Mouse (Mus musculus) bone marrow macrophage, adult 2 months (primary cell): Measurements from ENCODE around the gene Ppfibp2.

ENCODE experiments used
- CTCF ChIP-seq: IDR thresholded peaks from 2 replicates; pipeline ENCODE4 v1.5.1; 2012; ENCODE audit warnings: low read depth, mild to moderate bottlenecking, low read length, moderate library complexity
- POLR2A ChIP-seq: IDR thresholded peaks from 2 replicates; pipeline ENCODE4 v1.6.1; 2012; ENCODE audit warnings: mild to moderate bottlenecking, low read depth, low read length, borderline replicate concordance

- TF ChIP-seq POLR2A, result no peak
- no peak for TF ChIP-seq CTCF
Observed at GRCm38 (mm10) chr7:107560675-107561074, 34.3 kb upstream of the Ppfibp2 start.
